Mouse (Mus musculus) bone marrow macrophage, adult 2 months (primary cell): ENCODE results near the gene Cask.

Experiments used
- CTCF ChIP-seq: IDR thresholded peaks from 2 replicates; pipeline ENCODE4 v1.5.1; 2012; ENCODE audit warnings: low read depth, mild to moderate bottlenecking, low read length, moderate library complexity
- POLR2A ChIP-seq: IDR thresholded peaks from 2 replicates; pipeline ENCODE4 v1.6.1; 2012; ENCODE audit warnings: mild to moderate bottlenecking, low read depth, low read length, borderline replicate concordance

DNA sequence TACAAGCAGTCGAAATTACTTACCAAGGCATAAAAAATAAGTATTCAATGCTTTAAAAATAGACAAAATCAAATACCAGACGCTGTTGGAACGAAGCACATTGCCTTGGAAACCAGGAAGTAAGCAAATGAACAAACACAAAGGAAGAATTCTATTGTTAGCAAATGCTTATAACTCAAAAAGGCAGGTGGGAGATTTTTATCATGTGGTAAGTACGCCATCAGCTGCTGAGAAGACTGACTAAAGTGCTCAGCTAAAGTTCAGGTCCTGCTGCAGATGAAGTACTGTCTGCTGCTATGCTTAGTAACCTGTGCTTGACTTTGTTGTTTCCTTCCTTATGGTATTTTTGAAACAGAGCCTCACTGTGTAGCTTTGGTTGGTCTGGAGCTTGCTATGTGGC is 232.7 kb downstream of the Cask start:
- TF ChIP-seq CTCF (no peak), POLR2A (no peak)
